Mouse (Mus musculus) layer of hippocampus, postnatal 10 days (tissue): ENCODE measurements around the gene Mbnl3. TPM values are rescaled to one million over a fixed set of nuclear protein-coding genes. Genes with fewer than 3 reads are reported as not detected.

Experiments
- microRNA-seq, 2 experiments: library from miRNA; unstranded; fragments of <30 nt; microRNA quantifications; one replicate each; pipeline ENCODE4 v1.2.0; 2021
- total RNA-seq, 2 experiments: library from RNA; stranded (reverse); gene quantifications; 2 replicates each; pipeline ENCODE4 v1.2.3; 2021

Mbnl3 gene
- total RNA-seq, 2 experiments from 2014 or later, result 0.16 to 0.25 TPM

Small RNA genes within 50 kb of the gene (microRNA-seq; reads per million reads assigned to microRNA genes)
- 0 reads per million in 2 experiments for gene Gm23417

Other genes starting within 250 kb of the Mbnl3 start
- 10 to 100 TPM; 29.3 to 32.1 TPM for gene Rap2c, start 188.5 kb downstream of the Mbnl3 start, total RNA-seq